Mouse (Mus musculus) MEL (cell line): ENCODE data around the gene Dpp4. TPM values are rescaled to one million over a fixed set of nuclear protein-coding genes. Genes with fewer than 3 reads are reported as not detected.

ENCODE experiments used
- DNase-seq: peaks from one replicate; pipeline ENCODE4 v3.0.0; 2011; ENCODE audit warnings: low read depth, low spot score
- H3K27ac ChIP-seq: 2 replicates; pipeline ENCODE4 v1.5.1; 2012; ENCODE audit warnings: low read depth, mild to moderate bottlenecking, control low read depth, low read length, moderate library complexity; ENCODE audit not compliant: control insufficient read depth
- H3K27me3 ChIP-seq, 2 experiments: fragments of 150-350 bp in 1 of 2; sonication (generic) in 1 of 2; 2 replicates each; pipeline ENCODE4 v1.6.1; 2012; ENCODE audit warnings: low read length in 2 of 2, mild to moderate bottlenecking in 2 of 2, improper control_type of control experiment in 1 of 2, moderate library complexity in 1 of 2; ENCODE audit not compliant: insufficient read depth in 2 of 2, control insufficient read depth in 1 of 2
- H3K36me3 ChIP-seq, 2 experiments: 2 replicates each; pipeline ENCODE4 v1.6.1; 2012 to 2014; ENCODE audit warnings: low read length in 2 of 2, improper control_type of control experiment in 1 of 2, inconsistent platforms in 1 of 2, mild to moderate bottlenecking in 1 of 2; ENCODE audit not compliant: insufficient read depth in 2 of 2, control insufficient read depth in 1 of 2
- H3K4me1 ChIP-seq, 2 experiments: fragments of 150-350 bp in 1 of 2; sonication (generic) in 1 of 2; 2 replicates each; pipeline ENCODE4 v1.6.1; 2012; ENCODE audit warnings: low read length in 2 of 2, improper control_type of control experiment in 1 of 2, mild to moderate bottlenecking in 1 of 2; ENCODE audit not compliant: insufficient read depth in 2 of 2, control insufficient read depth in 1 of 2
- H3K4me3 ChIP-seq, 2 experiments: fragments of 150-350 bp in 1 of 2; sonication (generic) in 1 of 2; 2 replicates each; pipeline ENCODE4 v1.5.1; 2012; ENCODE audit warnings: low read depth in 2 of 2, low read length in 2 of 2, mild to moderate bottlenecking in 2 of 2, moderate library complexity in 2 of 2, control low read depth in 1 of 2, improper control_type of control experiment in 1 of 2; ENCODE audit not compliant: control insufficient read depth in 1 of 2, insufficient read depth in 1 of 2
- H3K79me2 ChIP-seq: 2 replicates; pipeline ENCODE4 v1.6.1; 2012; ENCODE audit warnings: mild to moderate bottlenecking, low read length, moderate library complexity; ENCODE audit not compliant: control insufficient read depth, poor library complexity, insufficient read depth
- H3K9ac ChIP-seq: 2 replicates; pipeline ENCODE4 v1.6.1; 2012; ENCODE audit warnings: low read depth, mild to moderate bottlenecking, control low read depth, low read length, moderate library complexity; ENCODE audit not compliant: control insufficient read depth, poor library complexity, severe bottlenecking
- H3K9me3 ChIP-seq: fragments of 150-350 bp; sonication (generic); replicated peaks from 2 replicates; pipeline ENCODE4 v1.6.1; 2012; ENCODE audit warnings: mild to moderate bottlenecking, low read length, improper control_type of control experiment, moderate library complexity; ENCODE audit not compliant: insufficient read depth
- E2F4 ChIP-seq: IDR thresholded peaks from 2 replicates; pipeline ENCODE4 v1.6.1; 2011; ENCODE audit warnings: low read depth, low read length, improper control_type of control experiment, borderline replicate concordance
- EP300 ChIP-seq, 2 experiments: IDR thresholded peaks; 2 replicates each; pipeline ENCODE4 v1.6.1; 2011; ENCODE audit warnings: improper control_type of control experiment in 2 of 2, low read length in 2 of 2, low read depth in 1 of 2, mild to moderate bottlenecking in 1 of 2
- ETS1 ChIP-seq: IDR thresholded peaks from 2 replicates; pipeline ENCODE4 v1.6.1; 2012; ENCODE audit warnings: low read depth, mild to moderate bottlenecking, inconsistent platforms, low read length, improper control_type of control experiment, moderate library complexity
- GATA1 ChIP-seq: IDR thresholded peaks from 2 replicates; pipeline ENCODE4 v1.6.1; 2011; ENCODE audit warnings: low read depth, low read length, improper control_type of control experiment
- JUND ChIP-seq: IDR thresholded peaks from 2 replicates; pipeline ENCODE4 v1.6.1; 2011; ENCODE audit warnings: low read depth, mild to moderate bottlenecking, improper control_type of control experiment, low read length
- KAT2A ChIP-seq: conservative IDR thresholded peaks from 2 replicates; pipeline ENCODE4 v1.6.1; 2012; ENCODE audit warnings: low read depth, low read length, improper control_type of control experiment, inconsistent platforms
- MAFK ChIP-seq: IDR thresholded peaks from 2 replicates; pipeline ENCODE4 v1.6.1; 2011; ENCODE audit warnings: low read depth, mild to moderate bottlenecking, low read length, improper control_type of control experiment, borderline replicate concordance
- MAX ChIP-seq: IDR thresholded peaks from 2 replicates; pipeline ENCODE4 v1.6.1; 2011; ENCODE audit warnings: low read length, improper control_type of control experiment
- MAZ ChIP-seq: IDR thresholded peaks from 2 replicates; pipeline ENCODE4 v1.6.1; 2012; ENCODE audit warnings: low read depth, mild to moderate bottlenecking, inconsistent platforms, low read length, improper control_type of control experiment
- MEF2A ChIP-seq: IDR thresholded peaks from 2 replicates; pipeline ENCODE4 v1.6.1; 2014; ENCODE audit warnings: low read depth, mild to moderate bottlenecking, inconsistent platforms, low read length, improper control_type of control experiment; ENCODE audit not compliant: poor library complexity, insufficient replicate concordance, severe bottlenecking; ENCODE audit errors: extremely low read depth
- NELFE ChIP-seq: IDR thresholded peaks from 2 replicates; pipeline ENCODE4 v1.6.1; 2011; ENCODE audit warnings: low read depth, low read length, improper control_type of control experiment
- POLR2A ChIP-seq, 2 experiments: IDR thresholded peaks; 2 replicates each; pipeline ENCODE4 v1.6.1; 2011 to 2012; ENCODE audit warnings: low read length in 2 of 2, mild to moderate bottlenecking in 2 of 2, control low read depth in 1 of 2, improper control_type of control experiment in 1 of 2, low read depth in 1 of 2, moderate library complexity in 1 of 2; ENCODE audit not compliant: control insufficient read depth in 1 of 2, insufficient read depth in 1 of 2, poor library complexity in 1 of 2
- POLR2AphosphoS5 ChIP-seq: IDR thresholded peaks from 2 replicates; pipeline ENCODE4 v1.6.1; 2012; ENCODE audit warnings: low read depth, borderline replicate concordance, mild to moderate bottlenecking, inconsistent platforms, low read length, moderate library complexity, mixed read lengths
- SIN3A ChIP-seq: IDR thresholded peaks from 2 replicates; pipeline ENCODE4 v1.6.1; 2012; ENCODE audit warnings: low read length, improper control_type of control experiment, inconsistent platforms
- TBP ChIP-seq: IDR thresholded peaks from 2 replicates; pipeline ENCODE4 v1.8.0; 2011; ENCODE audit warnings: low read depth, low read length, improper control_type of control experiment
- TCF12 ChIP-seq: IDR thresholded peaks from 2 replicates; pipeline ENCODE4 v1.6.1; 2014; ENCODE audit warnings: low read depth, mild to moderate bottlenecking, inconsistent platforms, low read length, improper control_type of control experiment, moderate library complexity
- USF2 ChIP-seq, 2 experiments: IDR thresholded peaks; 2 replicates each; pipeline ENCODE4 v1.6.1; 2011 to 2012; ENCODE audit warnings: improper control_type of control experiment in 2 of 2, low read length in 2 of 2, borderline replicate concordance in 1 of 2, inconsistent platforms in 1 of 2, low read depth in 1 of 2, mild to moderate bottlenecking in 1 of 2; ENCODE audit not compliant: insufficient read depth in 1 of 2
- ZMIZ1 ChIP-seq: IDR thresholded peaks from 2 replicates; pipeline ENCODE4 v1.6.1; 2012; ENCODE audit warnings: low read depth, mild to moderate bottlenecking, inconsistent platforms, low read length, improper control_type of control experiment, moderate library complexity
- ZNF384 ChIP-seq: IDR thresholded peaks from 2 replicates; pipeline ENCODE4 v1.6.1; 2012; ENCODE audit warnings: low read depth, mild to moderate bottlenecking, inconsistent platforms, low read length, improper control_type of control experiment
- polyA plus RNA-seq, 2 experiments: library from polyadenylated mRNA; stranded (reverse) in 1 of 2; unstranded in 1 of 2; fragments of >175 nt in 1 of 2; fragments of >200 nt in 1 of 2; gene quantifications; 2 replicates each; pipeline versions ENCODE4 v1.2.1 to v1.2.4; 2012; ENCODE audit warnings: low replicate concordance in 2 of 2, low read depth in 1 of 2; ENCODE audit not compliant: insufficient read length in 2 of 2, insufficient read depth in 1 of 2, missing spikeins in 1 of 2
- total RNA-seq: library from RNA; depleted of rRNA; stranded (reverse); fragments of 300-350 nt; gene quantifications from 2 replicates; pipeline ENCODE4 v1.2.3, GENCODE M21; 2012

Dpp4 gene
- total and polyA plus RNA-seq, 3 experiments, result 40.4 to 99.1 (median 64.1) TPM

GRCm38 (mm10) chr2:62381756-62382155 is 30.3 kb downstream of the Dpp4 start:
- H3K36me3 ChIP-seq, result peaks cover 9 to 54% of the 10 kb centered on the region in 2 experiments
- H3K9me3 ChIP-seq, result no peaks in the 10 kb centered on the region

GRCm38 (mm10) chr2:62373692-62374091 is 38.3 kb downstream of the Dpp4 start:
- H3K4me3 ChIP-seq, result no peak overlapping the region
- no peak for DNase-seq
- no peak overlapping the region for H3K9ac ChIP-seq
- no peaks in the 10 kb centered on the region for H3K79me2 ChIP-seq
- peaks cover 0 to 59% of the 10 kb centered on the region in 2 experiments for H3K36me3 ChIP-seq
- H3K27me3 ChIP-seq, result no peaks in the 10 kb centered on the region
- H3K27ac ChIP-seq, result no peak overlapping the region
- TF ChIP-seq NELFE (no peak), SIN3A (no peak), GATA1 (no peak), KAT2A (no peak), MAFK (no peak), USF2 (IDR thresholded peaks at IDR 0.05; ENCODE audit: borderline replicate concordance in 1 of 2, insufficient read depth in 1 of 2, low read depth in 1 of 2, low read length in 2 of 2) (no peak)
- H3K4me1 ChIP-seq, result no peaks in the 10 kb centered on the region; a peak in 1 of 4 replicates
- no peaks in the 10 kb centered on the region for H3K9me3 ChIP-seq

More at GRCm38 (mm10) chr2:62381756-62382155, 30.3 kb downstream of the Dpp4 start:
- H3K9ac ChIP-seq, result no peak overlapping the region
- H3K4me1 ChIP-seq, result no peaks in the 10 kb centered on the region
- TF ChIP-seq EP300 (IDR thresholded peaks at IDR 0.05; ENCODE audit: low read depth in 1 of 2, low read length in 2 of 2) (no peak), NELFE (no peak), TBP (no peak), MAX (no peak), POLR2A (IDR thresholded peaks at IDR 0.05; ENCODE audit: control insufficient read depth in 1 of 2, insufficient read depth in 1 of 2, low read depth in 1 of 2, low read length in 2 of 2, poor library complexity in 1 of 2) (no peak)
- TF ChIP-seq, all 39 proteins: peak for 0
- Histone ChIP-seq H3K79me2 (no peaks in the 10 kb centered on the region; the same call in 1 of the 2 replicates), H3K27ac (no peak overlapping the region), H3K4me3 (no peak overlapping the region), H3K27me3 (no peaks in the 10 kb centered on the region)
- no peak for DNase-seq

- no peak for DNase-seq
- H3K9ac ChIP-seq, result no peak overlapping the region
- H3K4me3 ChIP-seq, result no peak overlapping the region
- no peak for TF ChIP-seq POLR2AphosphoS5
- TF ChIP-seq E2F4, result no peak
- TF ChIP-seq TCF12, result no peak
- no peak for TF ChIP-seq ZMIZ1
- no peak for TF ChIP-seq JUND
- no peak for TF ChIP-seq TBP
- TF ChIP-seq MEF2A, result no peak
- TF ChIP-seq MAZ, result no peak
- no peak for TF ChIP-seq ZNF384
- no peak for TF ChIP-seq POLR2A (IDR thresholded peaks at IDR 0.05; ENCODE audit: control insufficient read depth in 1 of 2, insufficient read depth in 1 of 2, low read depth in 1 of 2, low read length in 2 of 2, poor library complexity in 1 of 2)
- no peak for TF ChIP-seq ETS1
- TF ChIP-seq, all 39 proteins: peak for 0
- Histone ChIP-seq H3K27ac (no peak overlapping the region), H3K27me3 (no peaks in the 10 kb centered on the region), H3K36me3 (peaks cover 6 to 40% of the 10 kb centered on the region in 2 experiments), H3K79me2 (no peaks in the 10 kb centered on the region), H3K9me3 (no peaks in the 10 kb centered on the region), H3K4me1 (peaks cover 5 to 6% of the 10 kb centered on the region in 2 experiments)
These were observed 42.0 kb downstream of the Dpp4 start for GRCm38 (mm10) chr2:62370048-62370447.
